Mouse (Mus musculus): ENCODE measurements at regions not wholly inside any gene's neighbourhood (a gene's known extent, or its start where the extent isn't known, plus 50 kb on each side); places are given as distances from the start of the nearest gene placed in this dataset.
"Not testable (repeated sequence)": the region's sequence is repeated elsewhere in the genome, so short reads cannot be mapped to it uniquely, and the experiment has no call there.

DNA sequence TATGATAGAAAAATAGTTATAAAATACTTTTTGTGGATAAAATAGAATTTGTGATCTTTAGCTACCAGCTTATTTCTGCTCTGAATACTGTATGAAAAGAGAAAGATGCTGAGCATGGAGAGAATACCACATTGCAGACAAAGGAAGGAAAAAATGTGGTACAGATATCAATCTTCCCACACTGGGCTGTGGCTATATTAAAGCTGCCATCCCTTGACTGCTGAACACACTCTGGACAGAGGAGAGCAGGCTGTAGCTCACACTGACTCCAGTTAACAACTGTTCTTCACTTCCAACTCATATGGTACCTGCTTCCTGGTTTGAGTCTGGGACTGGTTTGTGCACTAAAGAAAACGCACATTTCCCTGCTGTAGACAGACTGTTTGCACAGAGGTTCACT, 76.7 kb upstream of the Try4 start:
- DNase-seq = no peak

DNA sequence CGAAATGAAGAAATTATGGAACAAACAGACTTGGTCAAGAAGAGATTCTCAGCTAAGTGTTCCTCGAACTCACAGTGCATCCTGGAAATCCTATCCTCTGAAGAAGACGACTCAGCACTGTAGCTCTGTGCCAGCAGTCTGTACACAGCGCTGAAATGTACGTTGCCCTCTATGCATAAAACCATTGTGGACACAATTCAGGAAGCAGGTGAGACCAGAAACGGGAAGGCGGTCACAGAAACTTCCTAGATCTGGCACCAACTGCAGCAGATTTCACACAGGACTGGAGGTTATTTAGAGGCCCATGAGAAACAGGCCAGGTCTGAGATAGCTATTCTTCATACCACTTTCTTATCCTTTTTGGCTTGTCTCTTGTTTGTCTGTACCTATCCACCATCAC, 83.7 kb upstream of the Try4 start:
- DNase-seq = no peak

DNA sequence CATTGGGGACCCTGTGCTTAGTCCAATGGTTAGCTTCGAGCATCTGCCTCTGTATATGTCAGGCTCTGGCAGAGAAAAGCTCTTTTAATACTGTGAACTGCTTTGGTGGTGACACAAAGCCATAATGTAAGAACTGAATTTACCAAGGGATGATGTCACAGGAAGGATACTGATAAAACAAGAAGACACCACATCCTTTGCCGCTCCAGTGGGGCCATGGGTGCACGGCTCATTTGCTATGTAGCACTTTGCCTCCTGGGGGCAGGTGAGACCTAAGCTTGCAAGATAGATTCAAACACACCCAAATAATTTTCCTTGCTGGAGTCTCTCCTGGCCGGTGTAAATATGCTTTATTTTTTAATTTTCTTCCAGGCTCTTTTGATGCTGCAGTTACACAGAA, 86.2 kb upstream of the Try4 start:
- no peak for DNase-seq

DNA sequence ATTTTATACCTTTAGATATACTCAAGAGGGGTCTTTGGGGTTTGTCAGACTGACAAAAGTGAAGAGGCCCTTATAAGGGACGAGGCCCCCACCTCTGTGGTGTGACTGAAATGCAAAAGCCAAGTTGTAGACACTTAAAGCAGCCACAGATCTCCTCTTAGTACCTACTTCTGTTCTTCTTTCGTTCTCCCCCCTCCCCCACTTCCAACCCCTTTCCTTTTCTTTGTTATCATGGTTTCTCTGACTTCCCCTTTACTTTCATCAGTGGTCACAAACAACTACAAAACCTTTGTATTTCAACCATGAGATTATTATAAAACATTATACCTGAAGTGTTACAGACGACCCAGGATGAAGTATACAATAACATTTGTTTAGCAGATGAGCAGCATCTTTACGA, 96.2 kb upstream of the Try4 start:
- no peak for DNase-seq

DNA sequence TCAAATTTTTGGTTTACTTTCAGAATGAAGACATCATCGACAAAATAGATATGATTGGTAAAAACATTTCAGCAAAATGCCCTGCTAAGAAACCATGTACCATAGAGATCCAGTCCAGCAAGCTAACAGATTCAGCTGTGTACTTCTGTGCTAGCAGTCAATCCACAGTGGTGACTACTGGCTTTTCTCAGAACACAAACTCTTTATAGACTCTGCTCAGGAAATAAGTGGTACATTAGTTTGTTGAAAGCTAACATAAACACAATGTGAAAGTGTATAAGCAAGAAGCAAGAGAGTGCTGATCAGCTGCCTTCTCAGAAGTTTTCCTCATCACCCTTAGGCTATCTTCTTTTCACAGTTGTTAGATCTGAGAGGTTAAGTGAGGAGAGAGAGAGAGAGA, 99.2 kb upstream of the Try4 start:
- no peak for DNase-seq

DNA sequence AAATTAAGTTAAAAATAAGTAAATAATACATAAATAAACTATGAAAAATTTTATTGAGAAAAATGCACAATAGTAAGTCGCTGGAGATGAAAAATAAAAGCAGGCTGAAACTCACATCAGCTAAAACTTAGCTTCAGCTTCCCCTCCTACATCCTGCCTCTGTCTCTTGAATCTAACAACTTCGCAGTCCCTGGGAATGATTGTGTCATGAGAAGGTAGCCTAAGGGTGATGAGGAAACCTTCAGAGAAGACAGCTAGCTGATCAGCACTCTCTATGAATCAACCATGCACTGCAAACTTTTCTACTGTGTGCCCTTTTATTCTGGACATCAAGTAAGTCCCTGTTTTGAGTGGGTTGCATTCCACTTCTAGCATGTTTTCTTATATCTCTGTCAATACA, 99.8 kb upstream of the Try4 start:
- no peak for DNase-seq

DNA sequence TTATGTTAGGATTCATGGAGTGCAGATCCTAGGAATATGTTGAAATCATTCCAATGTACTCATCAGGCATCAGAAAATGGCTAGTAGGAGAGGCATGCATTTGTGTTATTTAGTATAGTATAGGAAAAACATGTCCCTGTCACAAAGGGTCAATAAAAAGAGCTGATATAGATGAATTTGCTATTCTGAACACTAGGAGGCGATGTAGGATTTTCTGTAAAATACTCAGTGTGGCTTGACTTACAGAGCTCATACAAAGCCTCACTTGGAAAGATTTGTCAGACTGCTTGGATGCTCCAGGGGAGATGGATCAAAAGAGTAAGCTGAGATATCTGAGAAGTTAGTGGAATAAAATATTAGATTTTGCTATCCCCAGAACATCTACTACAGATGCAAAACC, 107.6 kb upstream of the Try4 start:
- no peak for DNase-seq

DNA sequence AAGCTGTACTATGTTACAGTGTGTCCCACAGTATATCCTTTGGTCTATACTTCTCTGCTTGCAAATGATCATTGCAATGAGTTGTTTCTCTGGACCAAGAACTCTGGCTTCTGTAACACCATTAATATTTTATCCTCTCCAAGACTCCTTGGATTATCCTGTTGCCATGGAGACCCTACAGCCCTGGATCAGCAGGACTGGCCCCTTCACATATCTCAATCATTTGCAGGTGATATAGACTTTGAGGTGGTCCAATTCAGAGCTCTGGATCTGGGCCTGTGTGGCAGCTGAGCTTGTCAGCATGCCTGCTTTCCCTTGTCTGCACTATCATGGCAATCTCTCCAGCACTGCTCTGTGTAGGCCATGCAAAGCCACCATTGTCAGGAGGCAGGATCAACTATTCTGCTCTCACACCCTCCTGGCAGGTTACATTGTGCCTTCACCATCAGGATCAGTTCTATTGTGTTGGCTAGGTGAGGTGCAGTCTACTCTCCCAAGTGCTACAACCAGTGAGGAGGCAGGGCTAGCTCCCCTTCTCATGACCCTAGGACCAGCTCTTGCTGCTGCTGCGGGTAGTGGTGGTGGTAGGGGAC, 110.2 kb upstream of the Try4 start:
- no peak for DNase-seq

DNA sequence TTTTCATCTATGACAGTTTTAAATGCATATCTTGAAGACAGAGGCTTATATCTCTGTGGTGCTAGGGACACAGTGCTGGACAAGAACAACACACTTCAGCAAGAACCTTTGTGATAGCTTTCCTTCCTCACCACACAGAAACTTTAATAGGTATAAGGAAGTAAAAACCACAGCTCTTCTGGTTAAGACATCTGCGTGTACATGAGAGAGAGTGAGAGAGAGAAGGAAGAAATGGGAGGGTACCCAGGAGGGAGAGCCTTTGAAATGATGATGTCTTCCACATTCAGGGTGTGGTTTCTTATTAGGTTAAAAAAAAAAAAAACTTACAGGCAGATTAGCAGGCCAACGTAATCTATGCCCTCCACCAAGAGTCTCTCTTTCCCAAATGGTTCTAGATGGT, 113.2 kb upstream of the Try4 start:
- DNase-seq = no peak

DNA sequence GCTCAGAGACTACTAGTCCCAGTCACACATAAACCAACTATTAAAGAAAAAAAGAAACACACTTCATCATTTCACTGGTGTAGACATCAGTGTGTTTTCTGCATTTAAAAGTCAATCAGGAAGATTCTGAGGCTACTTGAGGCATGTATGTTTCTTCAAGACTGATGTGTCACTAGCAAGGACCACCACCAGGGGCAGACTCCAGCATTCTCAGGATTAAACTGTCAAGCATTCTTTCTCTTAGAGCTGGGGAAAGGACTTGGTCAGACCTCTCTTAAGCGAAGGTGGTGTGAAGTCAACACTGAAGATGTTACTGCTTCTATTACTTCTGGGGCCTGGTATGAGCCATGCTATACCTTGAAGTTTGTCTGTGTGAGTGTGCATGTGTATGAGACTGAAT, 114.1 kb upstream of the Try4 start:
- no peak for DNase-seq

DNA sequence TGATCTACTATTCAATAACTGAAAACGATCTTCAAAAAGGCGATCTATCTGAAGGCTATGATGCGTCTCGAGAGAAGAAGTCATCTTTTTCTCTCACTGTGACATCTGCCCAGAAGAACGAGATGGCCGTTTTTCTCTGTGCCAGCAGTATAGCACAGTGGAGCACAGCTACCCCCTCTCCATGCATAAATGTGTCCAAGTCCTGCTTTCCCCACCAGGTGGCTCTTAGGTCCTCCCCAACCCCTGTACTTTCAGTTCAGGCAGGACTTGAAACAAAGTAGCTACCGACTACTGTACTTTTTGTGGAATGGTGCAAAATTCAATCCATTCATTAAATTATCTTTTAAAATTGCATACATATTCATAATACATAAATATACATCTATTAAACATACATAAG, 123.2 kb upstream of the Try4 start:
- DNase-seq = no peak

DNA sequence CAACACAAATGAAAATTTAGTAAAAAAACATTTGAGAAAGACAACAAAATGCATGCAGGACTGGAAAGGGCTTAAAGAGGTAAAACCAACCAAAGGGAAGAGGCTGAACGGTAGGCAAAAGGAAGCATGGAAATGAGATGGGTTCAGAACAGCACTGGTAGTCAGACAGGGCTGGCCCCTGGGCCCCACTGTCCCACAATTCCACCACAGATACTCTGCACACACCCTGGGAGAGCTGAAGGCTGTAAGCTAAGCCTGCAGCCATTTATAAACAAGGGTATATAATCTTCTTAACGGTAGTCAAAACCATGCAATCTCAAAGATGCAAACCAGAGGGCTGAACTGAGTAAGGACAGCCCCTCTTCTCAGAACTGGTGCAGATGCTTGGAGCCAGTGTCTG, 124.0 kb upstream of the Try4 start:
- DNase-seq = no peak

DNA sequence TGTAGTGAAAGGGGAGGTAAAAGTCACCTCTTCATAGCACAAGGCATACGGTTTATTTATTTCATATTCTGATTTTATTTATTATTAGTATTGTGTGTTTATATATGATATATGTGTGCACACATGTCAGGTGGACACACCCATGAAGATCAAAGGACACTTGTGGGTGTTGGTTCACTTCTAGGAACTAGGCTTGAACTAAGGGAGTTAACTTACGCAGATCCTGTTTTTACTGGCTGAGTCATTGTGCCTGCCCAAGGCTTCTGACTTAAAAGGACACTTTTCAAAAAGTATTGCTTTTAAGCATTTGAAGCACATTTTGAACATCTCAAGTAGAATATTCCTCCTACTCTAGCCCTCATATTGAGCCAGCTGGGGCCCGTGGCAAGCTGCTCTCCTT, 124.9 kb upstream of the Try4 start:
- no peak for DNase-seq

DNA sequence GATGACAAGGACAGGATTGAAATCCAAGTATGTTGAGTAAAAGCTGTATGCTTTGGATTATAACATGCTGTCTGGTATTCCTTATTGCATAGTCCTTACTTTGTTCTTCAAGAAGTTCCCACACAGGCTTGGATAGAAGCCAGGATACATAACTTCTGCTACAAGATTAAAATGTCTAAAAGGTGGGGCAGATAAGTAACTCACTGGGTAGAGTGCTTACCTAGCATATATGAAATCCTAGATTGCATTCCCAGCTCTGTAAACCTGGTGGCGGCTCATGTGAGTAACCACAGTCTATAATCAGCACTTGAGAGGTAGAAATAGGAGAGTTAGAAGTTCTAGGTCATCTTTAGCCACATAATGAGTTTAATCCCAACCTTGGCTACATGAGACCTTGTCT, 126.0 kb upstream of the Try4 start:
- no peak for DNase-seq

DNA sequence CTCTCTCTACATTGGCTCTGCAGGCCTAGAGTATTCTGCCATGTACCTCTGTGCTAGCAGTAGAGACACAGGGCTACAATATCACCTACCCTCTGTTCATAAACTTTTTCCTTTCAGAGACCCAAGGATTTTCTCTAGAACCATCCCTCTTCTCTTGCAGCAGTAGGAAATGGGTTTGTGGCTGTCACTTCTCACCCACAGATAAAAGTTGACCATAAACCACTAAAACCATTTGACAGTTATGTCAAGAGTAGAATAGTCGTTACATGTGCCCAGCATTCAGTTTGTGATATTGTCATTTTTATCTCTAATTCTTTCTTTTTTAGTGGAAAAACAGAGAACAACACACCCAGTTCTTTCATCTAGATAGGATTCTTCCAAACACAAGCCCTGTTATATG, 128.2 kb upstream of the 2210010C04Rik start:
- no peak for DNase-seq

DNA sequence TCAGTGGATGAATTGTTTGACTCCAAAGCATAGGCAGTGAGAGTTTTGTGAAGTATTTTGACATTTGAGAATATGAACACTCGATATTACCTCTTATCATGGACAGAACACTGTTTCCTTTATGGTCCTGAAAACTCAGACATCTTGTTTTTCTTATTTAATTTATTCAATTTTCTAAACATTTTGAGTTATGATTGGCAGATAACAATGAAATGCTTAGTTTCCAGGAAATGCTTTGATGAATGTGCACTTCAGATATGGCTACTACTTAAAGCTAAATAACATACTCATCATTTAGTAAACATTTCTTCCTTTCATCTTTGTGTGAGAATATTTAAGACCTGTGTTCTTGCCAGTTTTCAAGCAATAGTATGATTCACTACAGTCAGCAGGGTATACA, 126.4 kb upstream of the 2210010C04Rik start:
- DNase-seq = no peak

DNA sequence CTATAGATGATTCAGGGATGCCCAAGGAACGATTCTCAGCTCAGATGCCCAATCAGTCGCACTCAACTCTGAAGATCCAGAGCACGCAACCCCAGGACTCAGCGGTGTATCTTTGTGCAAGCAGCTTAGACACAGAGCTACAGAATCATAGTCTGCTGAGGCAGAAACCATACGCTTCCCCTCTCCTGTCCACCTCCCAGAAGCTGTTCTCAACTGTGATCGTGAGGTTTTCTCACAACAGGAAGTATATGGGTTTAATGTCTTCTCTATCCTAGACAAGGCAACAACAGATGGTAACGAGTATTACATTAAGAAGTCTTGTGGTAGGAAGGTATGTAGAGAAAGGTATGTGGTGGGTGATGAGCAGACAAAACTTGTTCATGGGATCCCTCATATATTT, 116.8 kb upstream of the 2210010C04Rik start:
- DNase-seq = no peak

DNA sequence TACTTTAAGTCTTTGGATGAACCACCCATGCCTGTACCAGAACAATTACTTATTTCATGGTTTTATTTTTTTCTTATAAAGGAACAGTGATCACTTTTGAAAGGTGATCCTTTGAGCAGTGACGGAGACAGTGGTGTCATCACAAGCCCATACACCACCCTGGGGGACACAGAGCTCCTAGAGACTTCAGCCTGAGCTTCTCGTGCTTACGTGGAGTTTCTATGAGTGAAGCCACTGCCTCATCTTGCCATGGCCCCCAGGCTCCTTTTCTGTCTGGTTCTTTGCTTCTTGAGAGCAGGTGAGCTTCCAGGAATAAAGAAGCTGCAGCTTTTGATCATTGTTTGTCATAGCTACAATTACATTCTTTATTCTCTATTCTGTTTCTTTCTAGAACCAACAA, 116.2 kb upstream of the 2210010C04Rik start:
- DNase-seq = no peak

DNA sequence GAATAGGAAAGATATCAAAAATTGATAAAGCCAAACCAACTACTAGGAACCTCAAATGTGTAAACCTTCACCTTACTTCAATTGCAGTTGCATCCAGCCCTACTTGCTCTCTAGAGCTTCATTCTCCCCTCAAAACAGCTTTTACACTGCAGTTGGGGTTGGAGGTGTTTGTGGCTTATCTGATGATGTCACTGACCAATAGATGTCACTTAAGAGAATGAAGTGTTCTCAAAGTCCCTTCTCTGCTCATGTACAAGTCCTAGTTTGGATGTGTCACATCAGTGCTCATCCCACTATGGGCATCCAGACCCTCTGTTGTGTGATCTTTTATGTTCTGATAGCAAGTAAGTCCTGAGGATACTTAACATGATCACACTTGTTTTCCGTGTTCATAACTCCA, 105.6 kb upstream of the 2210010C04Rik start:
- DNase-seq = no peak

DNA sequence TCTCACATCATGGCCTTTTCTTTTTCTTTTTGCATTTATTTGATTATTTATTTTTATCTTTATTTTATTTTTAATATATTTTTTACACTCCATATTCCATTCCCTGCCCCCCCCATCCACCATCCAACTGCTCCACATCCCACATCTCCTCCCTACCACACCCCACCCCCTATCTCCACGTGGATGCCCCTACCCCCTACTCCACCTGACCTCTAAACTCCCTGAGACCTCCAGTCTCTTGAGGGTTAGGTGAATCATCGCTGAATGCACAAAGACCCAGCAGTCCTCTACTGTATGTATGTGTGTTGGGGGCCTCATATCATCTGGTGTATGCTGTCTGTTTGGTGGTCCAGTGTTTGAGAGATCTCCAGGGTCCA, 102.1 kb upstream of the 2210010C04Rik start:
- not testable (repeated sequence) for DNase-seq

DNA sequence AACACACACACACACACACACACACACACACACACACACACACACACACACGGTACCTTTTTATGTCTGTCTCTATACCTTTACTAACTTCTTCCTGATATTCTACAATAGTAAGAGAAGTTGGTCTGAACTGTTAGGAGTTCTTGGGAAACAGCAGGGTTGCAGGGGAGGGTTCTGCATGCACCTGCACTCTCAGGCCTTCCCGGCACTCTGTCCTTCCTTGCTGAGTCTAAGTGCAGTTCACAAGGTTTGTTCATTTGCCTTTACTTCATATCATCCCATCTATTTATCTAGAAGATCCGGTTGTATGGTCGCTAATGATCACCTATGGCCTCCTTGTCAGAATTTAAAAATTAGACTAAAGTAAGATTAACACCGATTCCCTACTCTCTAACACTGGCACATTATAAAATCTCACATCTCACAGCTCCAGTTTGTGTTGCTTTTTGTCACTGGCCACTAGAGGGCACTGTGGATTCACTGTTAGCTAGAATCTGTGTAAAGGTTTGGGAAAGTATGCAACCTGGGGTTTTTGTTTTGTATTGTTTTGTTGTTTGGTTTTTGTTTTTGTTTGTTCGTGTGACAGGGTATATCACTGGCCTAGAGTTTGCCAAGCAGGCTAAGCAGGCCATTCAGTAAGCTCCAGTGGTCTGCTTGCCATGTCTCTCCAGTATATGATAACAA, 101.5 kb upstream of the 2210010C04Rik start:
- DNase-seq = peak in 1 of 2 experiments; percentile 40

DNA sequence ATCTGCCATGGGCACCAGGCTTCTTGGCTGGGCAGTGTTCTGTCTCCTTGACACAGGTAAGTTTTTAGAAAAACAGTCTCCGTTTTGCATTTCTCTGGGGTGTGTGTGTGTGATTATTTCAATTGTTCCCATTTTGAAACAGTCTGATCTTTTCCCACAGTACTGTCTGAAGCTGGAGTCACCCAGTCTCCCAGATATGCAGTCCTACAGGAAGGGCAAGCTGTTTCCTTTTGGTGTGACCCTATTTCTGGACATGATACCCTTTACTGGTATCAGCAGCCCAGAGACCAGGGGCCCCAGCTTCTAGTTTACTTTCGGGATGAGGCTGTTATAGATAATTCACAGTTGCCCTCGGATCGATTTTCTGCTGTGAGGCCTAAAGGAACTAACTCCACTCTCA, 99.9 kb upstream of the 2210010C04Rik start:
- no peak for DNase-seq

DNA sequence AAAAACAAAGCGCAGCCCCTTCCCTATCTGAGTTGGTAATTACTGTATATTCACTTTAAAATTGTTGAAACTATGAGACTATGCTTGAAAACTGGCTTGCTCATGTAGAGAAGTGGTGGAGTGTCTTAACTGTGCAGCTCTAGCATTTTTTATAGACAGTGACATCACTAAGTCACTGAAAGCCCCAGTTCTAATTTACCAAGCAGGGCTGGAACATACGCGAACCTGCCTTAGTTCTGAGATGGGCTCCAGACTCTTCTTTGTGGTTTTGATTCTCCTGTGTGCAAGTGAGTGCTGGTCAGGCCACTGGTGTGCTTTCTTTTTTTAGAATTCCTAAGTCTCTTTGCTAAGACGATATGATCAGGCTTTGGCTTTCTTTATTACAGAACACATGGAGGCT, 94.6 kb upstream of the 2210010C04Rik start:
- DNase-seq = no peak

DNA sequence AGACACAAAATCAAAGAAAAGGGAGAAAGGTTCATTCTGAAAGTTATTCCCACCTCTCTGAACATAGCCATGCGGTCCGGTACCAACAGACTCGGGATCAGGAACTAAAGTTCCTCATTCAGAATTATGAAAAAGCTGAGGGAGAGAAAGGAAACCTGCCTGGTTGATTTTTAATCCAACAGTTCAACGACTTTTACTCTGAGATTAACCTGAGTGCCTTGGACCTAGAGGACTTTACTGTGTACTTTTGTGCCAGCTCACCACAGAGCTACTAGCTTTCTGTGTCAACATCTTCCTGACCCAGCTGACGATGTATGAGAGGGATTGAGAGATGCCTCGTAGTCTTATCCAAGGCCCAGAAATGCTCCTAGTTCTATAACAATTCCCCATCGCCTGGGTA, 92.5 kb upstream of the 2210010C04Rik start:
- DNase-seq = no peak

DNA sequence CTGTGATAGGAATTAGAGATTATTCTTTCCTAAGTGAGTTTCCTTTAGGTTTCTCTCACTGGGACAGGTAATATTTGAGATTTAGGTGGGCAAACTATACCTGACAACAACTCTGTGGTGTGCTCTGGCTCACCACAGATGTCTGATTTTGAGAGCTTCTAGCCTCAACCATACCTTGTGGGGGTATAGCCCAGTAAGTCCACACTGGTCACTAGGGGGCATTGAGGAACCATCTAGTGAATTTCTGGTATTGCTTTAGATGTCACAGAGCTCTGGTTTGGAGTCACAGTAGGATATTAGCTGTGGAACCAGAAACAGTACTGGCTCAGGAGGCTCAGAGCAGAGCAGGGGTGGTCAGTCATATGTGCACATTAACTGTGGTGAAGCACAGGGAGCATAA, 91.5 kb upstream of the 2210010C04Rik start:
- DNase-seq = no peak
